Mouse (Mus musculus): ENCODE results near the gene Hcst. TPM values are rescaled to one million over a fixed set of nuclear protein-coding genes. Genes with fewer than 3 reads are reported as not detected.

The Hcst gene
- polyA plus RNA-seq, 1 experiment from 2014 or later: 0.57 TPM

- peaks cover 9% of the 10 kb centered on the region for H3K27me3 ChIP-seq (ENCODE audit: control insufficient read depth, insufficient read depth, low read length)
- no peak for ATAC-seq (ENCODE audit: low FRiP score, low TSS enrichment)
- 74% methylated on average over 13 of the region's 13 CpGs for WGBS
- peaks cover 6% of the 10 kb centered on the region; the same call in 1 of the 2 replicates for H3K4me1 ChIP-seq (ENCODE audit: control insufficient read depth, insufficient read depth, low read length)
- no peak overlapping the region for H3K4me2 ChIP-seq (replicated peaks; ENCODE audit: low read depth, low read length)
- no peak overlapping the region for H3K4me3 ChIP-seq (ENCODE audit: low read length)
- no peak overlapping the region for H3K27ac ChIP-seq (ENCODE audit: low read depth, low read length)
- H3K36me3 ChIP-seq (ENCODE audit: control insufficient read depth, insufficient read depth, low read length): no peaks in the 10 kb centered on the region
- H3K9me3 ChIP-seq (ENCODE audit: control insufficient read depth, low read length): no peaks in the 10 kb centered on the region
- H3K9ac ChIP-seq (ENCODE audit: low read depth, low read length): no peak overlapping the region
Measured at GRCm38 (mm10) chr7:30439734-30440133, 20.1 kb upstream of the Hcst start.

- H3K4me1 ChIP-seq (ENCODE audit: control insufficient read depth, insufficient read depth, low read length): no peaks in the 10 kb centered on the region
- ATAC-seq (ENCODE audit: low FRiP score, low TSS enrichment): no peak
- no peak overlapping the region for H3K27ac ChIP-seq (ENCODE audit: low read depth, low read length)
- no peak overlapping the region for H3K9ac ChIP-seq (ENCODE audit: low read depth, low read length)
- no peaks in the 10 kb centered on the region for H3K36me3 ChIP-seq (ENCODE audit: control insufficient read depth, insufficient read depth, low read length)
- 17% methylated on average over 10 of the region's 10 CpGs for WGBS
- no peak overlapping the region for H3K4me3 ChIP-seq (ENCODE audit: low read length)
- no peaks in the 10 kb centered on the region for H3K9me3 ChIP-seq (ENCODE audit: control insufficient read depth, low read length)
- H3K27me3 ChIP-seq (ENCODE audit: control insufficient read depth, insufficient read depth, low read length): peaks cover 9% of the 10 kb centered on the region
- no peak overlapping the region for H3K4me2 ChIP-seq (replicated peaks; ENCODE audit: low read depth, low read length)
Measured at GRCm38 (mm10) chr7:30436879-30437278, 17.2 kb upstream of the Hcst start.

- Histone ChIP-seq H3K27ac (ENCODE audit: low read depth, low read length) (no peak overlapping the region), H3K9ac (ENCODE audit: low read depth, low read length) (no peak overlapping the region), H3K4me3 (ENCODE audit: low read length) (no peak overlapping the region), H3K27me3 (ENCODE audit: control insufficient read depth, insufficient read depth, low read length) (peaks cover 9% of the 10 kb centered on the region), H3K4me1 (ENCODE audit: control insufficient read depth, insufficient read depth, low read length) (no peaks in the 10 kb centered on the region), H3K4me2 (replicated peaks; ENCODE audit: low read depth, low read length) (no peak overlapping the region), H3K36me3 (ENCODE audit: control insufficient read depth, insufficient read depth, low read length) (no peaks in the 10 kb centered on the region), H3K9me3 (ENCODE audit: control insufficient read depth, low read length) (no peaks in the 10 kb centered on the region)
- WGBS: 45% methylated on average over 9 of the region's 9 CpGs
- 0 out of 2 replicates have a peak, but pooled peaks have one; percentile 20 for ATAC-seq (ENCODE audit: low FRiP score, low TSS enrichment)
Measured at GRCm38 (mm10) chr7:30435156-30435555, 15.5 kb upstream of the Hcst start.

GRCm38 (mm10) chr7:30434701-30435100, 15.0 kb upstream of the Hcst start:
- H3K4me1 ChIP-seq (ENCODE audit: control insufficient read depth, insufficient read depth, low read length): no peaks in the 10 kb centered on the region

GRCm38 (mm10) chr7:30434238-30434637, 14.6 kb upstream of the Hcst start:
- Histone ChIP-seq H3K9me3 (ENCODE audit: control insufficient read depth, low read length) (no peaks in the 10 kb centered on the region), H3K9ac (ENCODE audit: low read depth, low read length) (no peak overlapping the region), H3K27ac (ENCODE audit: low read depth, low read length) (no peak overlapping the region), H3K27me3 (ENCODE audit: control insufficient read depth, insufficient read depth, low read length) (peaks cover 9% of the 10 kb centered on the region), H3K4me1 (ENCODE audit: control insufficient read depth, insufficient read depth, low read length) (no peaks in the 10 kb centered on the region), H3K4me2 (replicated peaks; ENCODE audit: low read depth, low read length) (no peak overlapping the region), H3K4me3 (ENCODE audit: low read length) (no peak overlapping the region), H3K36me3 (ENCODE audit: control insufficient read depth, insufficient read depth, low read length) (no peaks in the 10 kb centered on the region)
- WGBS: 2% methylated on average over 10 of the region's 10 CpGs
- ATAC-seq (ENCODE audit: low FRiP score, low TSS enrichment): no peak

More at GRCm38 (mm10) chr7:30434701-30435100, 15.0 kb upstream of the Hcst start:
- no peak overlapping the region for H3K9ac ChIP-seq (ENCODE audit: low read depth, low read length)
- H3K9me3 ChIP-seq (ENCODE audit: control insufficient read depth, low read length): no peaks in the 10 kb centered on the region
- no peak overlapping the region for H3K27ac ChIP-seq (ENCODE audit: low read depth, low read length)
- peaks cover 9% of the 10 kb centered on the region for H3K27me3 ChIP-seq (ENCODE audit: control insufficient read depth, insufficient read depth, low read length)
- ATAC-seq (ENCODE audit: low FRiP score, low TSS enrichment): no peak
- no peak overlapping the region for H3K4me2 ChIP-seq (replicated peaks; ENCODE audit: low read depth, low read length)
- H3K36me3 ChIP-seq (ENCODE audit: control insufficient read depth, insufficient read depth, low read length): no peaks in the 10 kb centered on the region
- WGBS: 71% methylated on average over 10 of the region's 10 CpGs
- no peak overlapping the region for H3K4me3 ChIP-seq (ENCODE audit: low read length)

GRCm38 (mm10) chr7:30431793-30432192, 12.1 kb upstream of the Hcst start:
- no peaks in the 10 kb centered on the region for H3K9me3 ChIP-seq (ENCODE audit: control insufficient read depth, low read length)
- H3K9ac ChIP-seq (ENCODE audit: low read depth, low read length): no peak overlapping the region
- no peak overlapping the region for H3K4me2 ChIP-seq (replicated peaks; ENCODE audit: low read depth, low read length)
- no peaks in the 10 kb centered on the region for H3K4me1 ChIP-seq (ENCODE audit: control insufficient read depth, insufficient read depth, low read length)
- no peak overlapping the region for H3K27ac ChIP-seq (ENCODE audit: low read depth, low read length)
- H3K36me3 ChIP-seq (ENCODE audit: control insufficient read depth, insufficient read depth, low read length): no peaks in the 10 kb centered on the region
- ATAC-seq (ENCODE audit: low FRiP score, low TSS enrichment): 0 out of 2 replicates have a peak, but pooled peaks have one; percentile 22
- WGBS: 17% methylated on average over 3 of the region's 3 CpGs
- no peak overlapping the region for H3K4me3 ChIP-seq (ENCODE audit: low read length)
- H3K27me3 ChIP-seq (ENCODE audit: control insufficient read depth, insufficient read depth, low read length): peaks cover 1% of the 10 kb centered on the region; the same call in 1 of the 2 replicates

- no peak for ATAC-seq (ENCODE audit: low FRiP score, low TSS enrichment)
- H3K27me3 ChIP-seq (ENCODE audit: control insufficient read depth, insufficient read depth, low read length): no peaks in the 10 kb centered on the region
- no peak overlapping the region for H3K4me2 ChIP-seq (replicated peaks; ENCODE audit: low read depth, low read length)
- 0 out of 2 replicates have a peak, but pooled peaks cover 3% of the 10 kb centered on the region for H3K36me3 ChIP-seq (ENCODE audit: control insufficient read depth, insufficient read depth, low read length)
- H3K4me1 ChIP-seq (ENCODE audit: control insufficient read depth, insufficient read depth, low read length): no peaks in the 10 kb centered on the region
- 58% methylated on average over 2 of the region's 2 CpGs for WGBS
- H3K4me3 ChIP-seq (ENCODE audit: low read length): no peak overlapping the region
- H3K9me3 ChIP-seq (ENCODE audit: control insufficient read depth, low read length): no peaks in the 10 kb centered on the region
- no peak overlapping the region for H3K9ac ChIP-seq (ENCODE audit: low read depth, low read length)
- no peak overlapping the region for H3K27ac ChIP-seq (ENCODE audit: low read depth, low read length)
Measured at GRCm38 (mm10) chr7:30430191-30430590, 10.5 kb upstream of the Hcst start.

- Histone ChIP-seq H3K9ac (ENCODE audit: low read depth, low read length) (no peak overlapping the region), H3K4me1 (ENCODE audit: control insufficient read depth, insufficient read depth, low read length) (no peaks in the 10 kb centered on the region), H3K4me3 (ENCODE audit: low read length) (no peak overlapping the region), H3K4me2 (replicated peaks; ENCODE audit: low read depth, low read length) (no peak overlapping the region), H3K36me3 (ENCODE audit: control insufficient read depth, insufficient read depth, low read length) (0 out of 2 replicates have a peak, but pooled peaks cover 3% of the 10 kb centered on the region), H3K9me3 (ENCODE audit: control insufficient read depth, low read length) (no peaks in the 10 kb centered on the region), H3K27me3 (ENCODE audit: control insufficient read depth, insufficient read depth, low read length) (no peaks in the 10 kb centered on the region), H3K27ac (ENCODE audit: low read depth, low read length) (no peak overlapping the region)
- ATAC-seq (ENCODE audit: low FRiP score, low TSS enrichment): no peak
Measured at GRCm38 (mm10) chr7:30429327-30429726, 9.7 kb upstream of the Hcst start.

- no peaks in the 10 kb centered on the region; the same call in 1 of the 2 replicates for H3K4me1 ChIP-seq (ENCODE audit: control insufficient read depth, insufficient read depth, low read length)
- peak overlapping the region; percentile 52 for H3K4me3 ChIP-seq (ENCODE audit: low read length)
- H3K27me3 ChIP-seq (ENCODE audit: control insufficient read depth, insufficient read depth, low read length): no peaks in the 10 kb centered on the region
- peak overlapping the region; percentile 94 for H3K4me2 ChIP-seq (replicated peaks; ENCODE audit: low read depth, low read length)
- H3K9ac ChIP-seq (ENCODE audit: low read depth, low read length): peak overlapping the region; percentile 61; the same call in 1 of the 2 replicates
- H3K36me3 ChIP-seq (ENCODE audit: control insufficient read depth, insufficient read depth, low read length): 0 out of 2 replicates have a peak, but pooled peaks cover 3% of the 10 kb centered on the region
- ATAC-seq (ENCODE audit: low FRiP score, low TSS enrichment): no peak
- H3K27ac ChIP-seq (ENCODE audit: low read depth, low read length): no peak overlapping the region
- H3K9me3 ChIP-seq (ENCODE audit: control insufficient read depth, low read length): no peaks in the 10 kb centered on the region
- WGBS: 41% methylated on average over 23 of the region's 23 CpGs
Measured at GRCm38 (mm10) chr7:30423071-30423641, 3.5 kb upstream of the Hcst start.
